Mouse (Mus musculus) kidney, adult 2 months (tissue): ENCODE results near the gene H2afy. TPM values are rescaled to one million over a fixed set of nuclear protein-coding genes. Genes with fewer than 3 reads are reported as not detected.

Experiments used
- DNase-seq: peaks from one replicate; pipeline ENCODE4 v3.0.0; 2021
- H3K27ac ChIP-seq: fragments of 200-500 bp; 2 replicates; pipeline ENCODE4 v1.5.1; 2012; ENCODE audit warnings: low read depth, low read length, control low read depth, inconsistent platforms; ENCODE audit not compliant: insufficient read depth
- H3K27me3 ChIP-seq: fragments of 200-500 bp; replicated peaks from 2 replicates; pipeline ENCODE4 v1.6.1; 2012; ENCODE audit warnings: mild to moderate bottlenecking, moderate library complexity, low read length, inconsistent platforms; ENCODE audit not compliant: control insufficient read depth, insufficient read depth
- H3K36me3 ChIP-seq: fragments of 200-500 bp; 2 replicates; pipeline ENCODE4 v1.6.1; 2012; ENCODE audit warnings: mild to moderate bottlenecking, moderate library complexity, low read length, inconsistent platforms; ENCODE audit not compliant: control insufficient read depth, insufficient read depth
- H3K4me1 ChIP-seq: fragments of 200-500 bp; 2 replicates; pipeline ENCODE4 v1.6.1; 2011; ENCODE audit warnings: low read length; ENCODE audit not compliant: control insufficient read depth, insufficient read depth
- H3K4me3 ChIP-seq: fragments of 200-500 bp; 2 replicates; pipeline ENCODE4 v1.5.1; 2011; ENCODE audit warnings: mild to moderate bottlenecking, low read depth, low read length, control low read depth; ENCODE audit not compliant: insufficient read depth
- CTCF ChIP-seq: fragments of 200-500 bp; conservative IDR thresholded peaks from 2 replicates; pipeline ENCODE4 v1.5.1; 2011; ENCODE audit warnings: low read depth, mild to moderate bottlenecking, control low read depth, low read length, moderate library complexity, mixed read lengths; ENCODE audit not compliant: insufficient read depth, insufficient read length
- POLR2A ChIP-seq: fragments of 200-500 bp; IDR thresholded peaks from one replicate; pipeline ENCODE4 v1.6.1; 2011; ENCODE audit warnings: low read depth, low read length, control low read depth
- WGBS: fragments of 180-500 bp; shearing (Covaris S2); methylation state at CpG from one replicate; pipeline ENCODE4 v1.1.7; 2018; 5-methylcytosine and 5-hydroxymethylcytosine counted together
- polyA plus RNA-seq: library from polyadenylated mRNA; depleted of rRNA; stranded (reverse); fragments of >200 nt; gene quantifications from 2 replicates; pipeline ENCODE4 v1.2.3, GENCODE M21; 2012; rRNA removed

The H2afy gene
- 74.5 and 89.3 TPM in 2 replicates for polyA plus RNA-seq

DNA sequence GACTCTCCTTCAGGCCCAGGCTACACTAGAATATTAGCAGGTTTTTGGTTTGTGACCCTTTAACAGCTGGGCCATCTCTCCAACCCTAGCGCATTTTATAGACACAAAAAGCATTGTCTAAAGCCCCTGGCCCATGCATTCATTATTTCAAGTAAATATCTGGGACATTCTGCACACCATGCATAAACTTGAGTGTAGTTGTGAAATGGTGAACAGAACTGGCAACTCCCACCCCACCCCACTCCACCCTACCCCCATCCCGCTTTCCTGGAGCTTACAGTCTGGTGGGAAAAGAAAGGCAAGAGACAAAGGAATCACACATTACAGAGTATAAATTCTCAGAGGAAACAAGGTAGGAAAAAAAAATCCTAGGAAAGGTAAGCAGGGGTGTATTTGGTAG, at the start of gene H2afy:
H2afy (minus strand) TSS at position 162 of the 400 bp plus-strand sequence.
- Histone ChIP-seq H3K36me3 (no peaks in the 10 kb centered on the region), H3K4me3 (peak within 1 kb of the TSS; percentile 87), H3K27me3 (no peaks in the 10 kb centered on the region), H3K4me1 (peaks cover 3% of the 10 kb centered on the region; the same call in 1 of the 2 replicates), H3K27ac (peak within 1 kb of the TSS; percentile 54)
- 97% methylated on average over 2 of the region's 2 CpGs for WGBS
- no peak for DNase-seq
- TF ChIP-seq CTCF, result no peak
- TF ChIP-seq POLR2A, result no peak

DNA sequence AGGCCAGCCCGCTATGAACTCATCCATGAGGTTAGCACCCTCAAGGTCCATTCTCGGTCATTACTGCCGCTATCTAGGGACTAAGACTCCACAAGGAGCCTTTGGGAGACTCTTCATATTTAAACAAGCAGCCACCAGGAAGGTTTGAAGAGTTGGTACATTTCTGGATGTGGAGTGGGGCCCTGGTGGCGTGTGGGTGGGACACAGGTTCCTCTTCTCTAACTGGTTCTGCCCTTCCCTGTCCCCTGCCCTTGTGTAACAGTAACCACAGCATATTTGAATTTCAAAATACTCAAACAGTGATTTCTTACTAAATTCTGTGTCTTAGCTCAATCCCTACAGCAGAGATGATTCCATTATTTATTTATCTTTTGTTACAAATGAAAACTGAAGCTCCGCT, 47.5 kb upstream of the H2afy start:
- WGBS, result 85% methylated on average over 5 of the region's 5 CpGs
- H3K27ac ChIP-seq, result no peak overlapping the region

DNA sequence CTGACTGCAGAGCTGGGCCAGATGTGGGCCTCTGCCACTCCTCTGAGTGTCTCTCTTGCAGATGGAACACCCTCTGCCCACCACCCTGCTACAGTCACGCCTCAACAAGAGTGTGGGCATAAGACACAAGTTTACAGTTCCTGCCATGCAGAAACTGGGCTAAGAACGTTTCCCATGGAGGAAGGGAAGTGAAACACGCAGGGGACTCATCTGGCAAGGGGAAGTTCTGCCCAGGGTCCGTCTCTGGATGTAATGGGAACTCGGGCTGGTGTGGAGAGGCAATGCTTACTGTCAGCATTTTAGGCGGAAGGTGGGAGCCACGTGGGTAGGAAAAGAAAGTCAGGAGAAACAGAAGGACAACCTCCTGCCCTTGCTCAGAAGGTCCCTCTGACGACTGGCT, 45.3 kb upstream of the H2afy start:
- H3K36me3 ChIP-seq, result no peaks in the 10 kb centered on the region
- H3K27me3 ChIP-seq, result no peaks in the 10 kb centered on the region
- peak; percentile 41 for DNase-seq
- H3K4me3 ChIP-seq, result no peak overlapping the region
- no peaks in the 10 kb centered on the region for H3K4me1 ChIP-seq
- 72% methylated on average over 8 of the region's 8 CpGs for WGBS
- H3K27ac ChIP-seq, result no peak overlapping the region
- TF ChIP-seq POLR2A, result no peak
- TF ChIP-seq CTCF, result no peak

More for the DNA sequence above, 47.5 kb upstream of the H2afy start:
- H3K4me3 ChIP-seq, result no peak overlapping the region
- DNase-seq, result no peak
- H3K27me3 ChIP-seq, result no peaks in the 10 kb centered on the region
- no peaks in the 10 kb centered on the region for H3K4me1 ChIP-seq
- H3K36me3 ChIP-seq, result no peaks in the 10 kb centered on the region
- TF ChIP-seq CTCF (no peak), POLR2A (no peak)

DNA sequence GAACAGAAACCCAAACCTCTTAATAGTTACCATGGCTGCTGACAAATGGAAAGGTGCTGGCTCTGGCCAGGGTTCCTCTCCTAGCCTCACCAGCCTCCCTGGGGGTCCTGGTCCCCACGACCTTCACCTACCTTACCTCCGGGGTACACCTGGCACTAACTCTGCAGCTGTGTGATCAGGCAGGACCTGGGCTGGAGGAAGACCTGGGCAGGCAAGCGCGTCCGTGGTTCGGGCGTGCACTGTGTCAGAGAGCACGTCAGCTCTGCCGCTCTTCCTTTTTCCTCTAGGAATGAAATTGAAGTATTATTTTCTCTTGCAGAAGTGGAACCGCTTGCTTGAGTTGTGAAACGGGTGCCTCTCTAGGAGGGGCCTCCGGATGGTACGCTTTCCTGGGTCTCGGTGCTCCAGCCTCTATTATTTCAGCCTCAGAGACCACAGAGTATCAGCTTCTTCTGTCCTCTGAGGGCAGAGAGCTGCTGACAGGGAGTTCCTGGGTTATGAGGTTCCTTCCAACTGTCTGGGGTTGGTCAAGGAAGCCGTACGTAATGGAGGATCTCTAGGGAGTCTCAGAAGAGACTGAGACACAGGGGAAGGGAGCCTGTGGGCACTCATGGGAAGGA, 42.4 kb upstream of the H2afy start, which contains the start of gene Tifab:
Tifab (minus strand) TSS at position 470 of the 620 bp plus-strand sequence.
- Histone ChIP-seq H3K4me1 (no peaks in the 10 kb centered on the region), H3K4me3 (peak within 1 kb of the TSS; percentile 2; the same call in 1 of the 2 replicates), H3K27ac (no peak within 1 kb of the TSS), H3K27me3 (no peaks in the 10 kb centered on the region), H3K36me3 (no peaks in the 10 kb centered on the region)
- no peak for TF ChIP-seq CTCF
- TF ChIP-seq POLR2A, result no peak
- WGBS, result 57% methylated on average over 16 of the region's 16 CpGs
- DNase-seq, result peak; percentile 15

DNA sequence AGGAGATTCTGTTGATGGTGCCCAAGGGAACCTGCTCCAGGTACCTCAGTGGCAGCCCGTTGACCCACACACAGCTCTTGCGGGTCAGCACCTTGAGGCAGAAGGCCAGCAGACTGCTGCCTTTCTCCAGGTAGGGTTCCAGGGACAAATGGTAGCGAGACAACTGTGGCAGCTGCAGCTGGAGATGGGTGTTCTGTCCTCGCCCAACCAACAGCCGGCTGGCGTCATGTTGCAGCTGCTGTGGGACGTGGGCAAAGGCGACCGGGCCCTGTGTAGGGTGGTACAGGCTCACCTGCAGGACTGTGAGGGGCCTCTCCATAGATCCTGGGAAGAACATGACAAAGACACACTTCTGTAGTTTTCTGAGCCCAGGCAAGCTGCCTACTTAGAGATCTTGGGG, 40.1 kb upstream of the H2afy start:
- H3K27ac ChIP-seq, result no peak overlapping the region
- 78% methylated on average over 9 of the region's 9 CpGs for WGBS

DNA sequence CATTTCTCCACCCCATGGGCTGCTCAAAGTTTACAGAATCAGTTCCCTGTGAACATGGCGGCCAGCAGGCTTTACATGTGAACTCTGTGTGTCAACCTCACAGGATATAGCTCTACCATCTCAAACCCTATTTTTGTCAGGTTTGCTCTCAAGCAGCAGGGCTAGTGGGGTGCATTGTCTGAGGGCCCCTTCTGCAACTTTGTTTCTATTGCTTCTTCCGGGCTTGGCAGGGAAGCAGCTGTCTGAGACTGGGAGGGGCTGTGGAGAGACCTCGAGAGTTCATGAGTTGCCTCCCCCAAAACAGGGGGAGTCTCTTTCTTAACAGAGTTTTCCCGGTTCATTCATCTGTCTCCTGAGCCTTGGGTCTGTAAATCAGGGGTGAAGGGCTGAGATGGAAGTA, 39.7 kb upstream of the H2afy start:
- Histone ChIP-seq H3K27ac (no peak overlapping the region), H3K27me3 (no peaks in the 10 kb centered on the region), H3K4me3 (no peak overlapping the region), H3K36me3 (no peaks in the 10 kb centered on the region), H3K4me1 (no peaks in the 10 kb centered on the region)
- no peak for TF ChIP-seq POLR2A
- no peak for TF ChIP-seq CTCF
- 52% methylated on average over 4 of the region's 4 CpGs for WGBS
- no peak for DNase-seq

More for the DNA sequence above, 40.1 kb upstream of the H2afy start:
- TF ChIP-seq CTCF (no peak), POLR2A (no peak)
- DNase-seq, result no peak
- H3K27me3 ChIP-seq, result no peaks in the 10 kb centered on the region
- no peaks in the 10 kb centered on the region for H3K4me1 ChIP-seq
- no peaks in the 10 kb centered on the region for H3K36me3 ChIP-seq
- no peak overlapping the region for H3K4me3 ChIP-seq

DNA sequence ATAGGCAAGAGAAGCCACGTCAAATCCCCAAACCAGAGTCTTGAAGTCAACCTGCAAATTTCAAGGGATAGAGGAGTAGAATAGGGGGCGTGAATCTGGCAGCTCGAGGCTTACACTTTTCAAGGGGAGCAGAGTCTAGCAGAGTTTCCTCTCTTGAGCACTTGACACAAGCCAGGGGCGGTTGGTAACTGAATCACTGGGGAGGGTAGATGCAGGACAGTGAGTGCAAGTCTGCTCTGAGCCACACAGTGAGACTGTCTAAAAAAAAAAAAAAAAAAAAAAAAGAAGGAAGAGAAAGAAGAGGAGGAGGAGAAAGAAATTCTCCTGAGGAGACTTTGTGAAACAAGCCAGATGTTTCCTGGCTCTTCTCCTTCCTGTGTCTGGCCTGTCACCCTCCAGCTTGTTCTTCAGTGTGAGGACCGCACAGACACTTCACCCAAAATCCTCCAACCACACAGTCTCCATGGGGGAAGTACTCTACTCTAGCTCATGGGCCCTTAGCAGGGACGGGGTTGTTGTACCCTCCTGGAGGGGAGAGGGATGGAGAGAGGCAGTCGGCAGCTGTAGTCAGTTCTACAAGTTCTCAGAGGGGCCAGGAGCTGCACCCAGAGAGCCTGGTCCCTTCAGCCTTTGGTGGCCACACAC, 36.9 kb upstream of the H2afy start:
- TF ChIP-seq CTCF, result no peak
- no peak for TF ChIP-seq POLR2A

More for the DNA sequence above, 36.9 kb upstream of the H2afy start:
- DNase-seq, result peak; percentile 15
- H3K27ac ChIP-seq, result no peak overlapping the region
- H3K36me3 ChIP-seq, result no peaks in the 10 kb centered on the region
- 54% methylated on average over 7 of the region's 7 CpGs for WGBS
- no peak overlapping the region for H3K4me3 ChIP-seq
- no peaks in the 10 kb centered on the region for H3K27me3 ChIP-seq
- H3K4me1 ChIP-seq, result no peaks in the 10 kb centered on the region
